Mouse (Mus musculus): ENCODE data around the gene Ubqln1. TPM values are rescaled to one million over a fixed set of nuclear protein-coding genes. Genes with fewer than 3 reads are reported as not detected.
A peak's percentile ranks its signal among the peaks of the same experiment; 100 is the strongest.

Ubqln1 gene
- polyA plus RNA-seq, 1 experiment, result 142 TPM

- Histone ChIP-seq H3K4me3 (ENCODE audit: insufficient read depth, low read depth, low read length) (no peak overlapping the region), H3K4me1 (ENCODE audit: control insufficient read depth, insufficient read depth, low read length) (peaks cover 9% of the 10 kb centered on the region), H3K27ac (ENCODE audit: insufficient read depth, low read depth, low read length) (no peak overlapping the region)
- WGBS, result 97% methylated on average over 3 of the region's 3 CpGs
- TF ChIP-seq CTCF (IDR thresholded peaks at IDR 0.05; ENCODE audit: insufficient read depth, low read depth, low read length) (no peak), POLR2A (IDR thresholded peaks at IDR 0.05; ENCODE audit: insufficient read depth, low read depth, low read length) (no peak)
Observed at GRCm38 (mm10) chr13:58193221-58193620, 22.2 kb downstream of the Ubqln1 start.

GRCm38 (mm10) chr13:58192146-58192545, 23.3 kb downstream of the Ubqln1 start:
- 38% methylated on average over 6 of the region's 6 CpGs for WGBS
- Histone ChIP-seq H3K4me3 (ENCODE audit: insufficient read depth, low read depth, low read length) (no peak overlapping the region), H3K4me1 (ENCODE audit: control insufficient read depth, insufficient read depth, low read length) (peaks cover 9% of the 10 kb centered on the region), H3K27ac (ENCODE audit: insufficient read depth, low read depth, low read length) (no peak overlapping the region)
- TF ChIP-seq CTCF (IDR thresholded peaks at IDR 0.05; ENCODE audit: insufficient read depth, low read depth, low read length) (no peak), POLR2A (IDR thresholded peaks at IDR 0.05; ENCODE audit: insufficient read depth, low read depth, low read length) (no peak)

DNA sequence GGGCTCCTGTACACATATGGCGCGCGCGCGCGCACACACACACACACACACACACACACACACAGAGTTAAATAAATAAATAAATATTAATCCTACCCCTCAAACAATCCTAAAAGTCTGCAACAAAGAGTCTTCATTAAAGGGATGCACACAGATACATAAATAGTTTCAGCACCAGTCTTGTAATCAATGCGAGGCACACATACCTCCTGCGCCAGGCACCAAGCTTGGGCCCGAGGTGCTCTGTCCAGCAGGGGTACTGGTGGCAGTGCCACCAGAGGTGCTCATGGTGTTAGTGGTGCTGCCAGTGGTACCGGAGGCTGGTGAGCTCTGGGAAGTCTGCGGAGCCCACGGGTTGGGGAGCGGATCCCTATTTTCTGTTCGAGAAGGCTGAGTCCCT, 23.9 kb downstream of the Ubqln1 start:
- no peak overlapping the region for H3K27ac ChIP-seq (ENCODE audit: insufficient read depth, low read depth, low read length)
- WGBS, result 98% methylated on average over 14 of the region's 14 CpGs
- H3K4me1 ChIP-seq (ENCODE audit: control insufficient read depth, insufficient read depth, low read length), result peaks cover 9% of the 10 kb centered on the region

DNA sequence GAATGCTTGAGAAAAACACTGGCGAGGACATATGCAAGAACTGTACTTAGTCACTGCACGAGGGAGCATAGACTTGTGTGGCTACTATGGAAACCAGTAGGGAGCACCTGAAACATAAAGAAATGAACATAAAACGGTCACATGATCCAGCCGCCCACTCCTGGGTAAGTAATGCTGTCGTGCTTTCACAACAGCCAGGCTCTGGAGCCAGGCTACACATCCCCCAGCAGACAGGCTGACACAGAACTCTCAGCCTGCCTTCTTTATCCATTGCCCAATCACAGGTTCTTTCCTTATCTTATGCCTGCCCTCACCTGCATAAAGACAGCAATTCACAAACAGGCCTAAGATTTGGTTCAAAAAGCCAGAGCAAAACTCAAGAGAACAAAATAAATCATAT, 26.0 kb downstream of the Ubqln1 start:
- Histone ChIP-seq H3K4me1 (ENCODE audit: control insufficient read depth, insufficient read depth, low read length) (peaks cover 9% of the 10 kb centered on the region), H3K4me3 (ENCODE audit: insufficient read depth, low read depth, low read length) (no peak overlapping the region), H3K27ac (ENCODE audit: insufficient read depth, low read depth, low read length) (no peak overlapping the region)
- TF ChIP-seq POLR2A (IDR thresholded peaks at IDR 0.05; ENCODE audit: insufficient read depth, low read depth, low read length), result no peak
- TF ChIP-seq CTCF (IDR thresholded peaks at IDR 0.05; ENCODE audit: insufficient read depth, low read depth, low read length), result no peak
- 48% methylated on average over 5 of the region's 5 CpGs for WGBS

More for the DNA sequence above, 23.9 kb downstream of the Ubqln1 start:
- TF ChIP-seq POLR2A (IDR thresholded peaks at IDR 0.05; ENCODE audit: insufficient read depth, low read depth, low read length), result no peak
- no peak for TF ChIP-seq CTCF (IDR thresholded peaks at IDR 0.05; ENCODE audit: insufficient read depth, low read depth, low read length)
- H3K4me3 ChIP-seq (ENCODE audit: insufficient read depth, low read depth, low read length), result no peak overlapping the region

DNA sequence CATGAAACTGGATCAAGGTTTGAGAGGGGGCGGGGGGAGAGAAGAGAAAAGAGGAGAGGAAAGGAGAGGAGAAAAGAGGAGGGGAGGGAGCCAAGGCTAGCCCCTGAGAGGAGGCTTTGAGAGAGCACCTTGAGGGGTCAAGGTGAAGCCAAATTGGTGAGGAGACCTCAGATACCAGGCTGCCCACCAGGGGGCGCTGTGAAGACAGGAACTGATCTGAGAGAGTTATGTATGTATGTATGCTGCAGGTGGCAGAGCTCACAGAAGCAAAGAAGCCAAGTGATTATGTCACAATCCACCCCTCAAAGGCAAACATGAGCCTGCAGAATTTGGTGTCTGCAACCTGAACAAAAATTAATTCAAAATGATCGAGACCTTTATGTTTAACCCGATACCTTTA, 27.0 kb downstream of the Ubqln1 start:
- Histone ChIP-seq H3K4me1 (ENCODE audit: control insufficient read depth, insufficient read depth, low read length) (peaks cover 9% of the 10 kb centered on the region), H3K27ac (ENCODE audit: insufficient read depth, low read depth, low read length) (no peak overlapping the region), H3K4me3 (ENCODE audit: insufficient read depth, low read depth, low read length) (no peak overlapping the region)
- TF ChIP-seq POLR2A (IDR thresholded peaks at IDR 0.05; ENCODE audit: insufficient read depth, low read depth, low read length) (no peak), CTCF (IDR thresholded peaks at IDR 0.05; ENCODE audit: insufficient read depth, low read depth, low read length) (peak; percentile 81)
- 60% methylated on average over 4 of the region's 4 CpGs for WGBS

- Histone ChIP-seq H3K27ac (ENCODE audit: insufficient read depth, low read depth, low read length) (no peak overlapping the region), H3K4me1 (ENCODE audit: control insufficient read depth, insufficient read depth, low read length) (peaks cover 8% of the 10 kb centered on the region), H3K4me3 (ENCODE audit: insufficient read depth, low read depth, low read length) (no peak overlapping the region)
- 96% methylated on average over 3 of the region's 3 CpGs for WGBS
- TF ChIP-seq POLR2A (IDR thresholded peaks at IDR 0.05; ENCODE audit: insufficient read depth, low read depth, low read length) (no peak), CTCF (IDR thresholded peaks at IDR 0.05; ENCODE audit: insufficient read depth, low read depth, low read length) (no peak)
Observed at GRCm38 (mm10) chr13:58187751-58188150, 27.7 kb downstream of the Ubqln1 start.

DNA sequence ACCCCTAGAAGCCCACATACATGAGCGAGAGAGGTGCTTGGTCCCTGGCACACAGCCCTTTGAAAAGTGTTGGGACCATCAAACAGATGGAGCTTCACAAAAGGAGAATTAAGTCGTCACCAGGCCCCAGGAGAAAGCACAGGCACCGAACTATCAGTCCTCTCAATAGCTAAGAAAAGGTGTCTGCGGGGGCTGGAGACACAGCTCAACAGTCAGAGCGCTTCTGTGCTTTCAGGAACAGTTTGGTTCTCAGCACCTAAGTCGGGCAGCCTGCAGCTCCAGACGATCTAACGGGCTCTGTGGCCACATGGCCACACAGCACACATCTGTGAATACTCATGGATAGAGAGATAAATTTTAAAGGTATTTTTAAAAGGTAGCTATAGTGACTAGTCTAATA, 29.2 kb downstream of the Ubqln1 start:
- TF ChIP-seq CTCF (IDR thresholded peaks at IDR 0.05; ENCODE audit: insufficient read depth, low read depth, low read length) (no peak), POLR2A (IDR thresholded peaks at IDR 0.05; ENCODE audit: insufficient read depth, low read depth, low read length) (no peak)
- H3K4me1 ChIP-seq (ENCODE audit: control insufficient read depth, insufficient read depth, low read length), result peaks cover 2% of the 10 kb centered on the region; the same call in 1 of the 2 replicates
- 74% methylated on average over 8 of the region's 8 CpGs for WGBS

GRCm38 (mm10) chr13:58184111-58184510, 31.3 kb downstream of the Ubqln1 start:
- Histone ChIP-seq H3K27ac (ENCODE audit: insufficient read depth, low read depth, low read length) (no peak overlapping the region), H3K4me1 (ENCODE audit: control insufficient read depth, insufficient read depth, low read length) (no peaks in the 10 kb centered on the region), H3K4me3 (ENCODE audit: insufficient read depth, low read depth, low read length) (no peak overlapping the region)
- no peak for TF ChIP-seq CTCF (IDR thresholded peaks at IDR 0.05; ENCODE audit: insufficient read depth, low read depth, low read length)
- no peak for TF ChIP-seq POLR2A (IDR thresholded peaks at IDR 0.05; ENCODE audit: insufficient read depth, low read depth, low read length)
- 66% methylated on average over 3 of the region's 3 CpGs for whole genome bisulfite sequencing

More for the DNA sequence above, 29.2 kb downstream of the Ubqln1 start:
- no peak overlapping the region for H3K4me3 ChIP-seq (ENCODE audit: insufficient read depth, low read depth, low read length)
- no peak overlapping the region for H3K27ac ChIP-seq (ENCODE audit: insufficient read depth, low read depth, low read length)

GRCm38 (mm10) chr13:58181607-58182551, 33.6 kb downstream of the Ubqln1 start:
- Histone ChIP-seq H3K4me1 (ENCODE audit: control insufficient read depth, insufficient read depth, low read length) (no peaks in the 10 kb centered on the region), H3K27ac (ENCODE audit: insufficient read depth, low read depth, low read length) (no peak overlapping the region), H3K4me3 (ENCODE audit: insufficient read depth, low read depth, low read length) (no peak overlapping the region)
- WGBS, result 82% methylated on average over 14 of the region's 14 CpGs
- TF ChIP-seq CTCF (IDR thresholded peaks at IDR 0.05; ENCODE audit: insufficient read depth, low read depth, low read length) (no peak), POLR2A (IDR thresholded peaks at IDR 0.05; ENCODE audit: insufficient read depth, low read depth, low read length) (no peak)

Measured in olfactory bulb, adult 2 months (tissue).